Mouse (Mus musculus) limb, embryonic 12.5 days (tissue): ENCODE results near the gene Mogat2. TPM values are rescaled to one million over a fixed set of nuclear protein-coding genes. Genes with fewer than 3 reads are reported as not detected.

Experiments used
- ATAC-seq: fragments of 200-750 bp; cut with Nextera tagmentation; 2 replicates; pipeline ENCODE4 v1.8.0; 2017; ENCODE audit warnings: low read depth, moderate TSS enrichment; ENCODE audit not compliant: insufficient number of reproducible peaks, insufficient read depth, low FRiP score, low TSS enrichment
- H3K27ac ChIP-seq: fragments of 300-500 bp; sonication (generic); 2 replicates; pipeline ENCODE4 v1.5.1; 2016; ENCODE audit warnings: mild to moderate bottlenecking, moderate library complexity
- H3K27me3 ChIP-seq: fragments of 300-500 bp; sonication (generic); 2 replicates; pipeline ENCODE4 v1.6.1; 2016; ENCODE audit warnings: mild to moderate bottlenecking, moderate library complexity
- H3K36me3 ChIP-seq: fragments of 300-500 bp; sonication (generic); 2 replicates; pipeline ENCODE4 v1.6.1; 2016; ENCODE audit warnings: mild to moderate bottlenecking, moderate library complexity
- H3K4me1 ChIP-seq: fragments of 300-500 bp; sonication (generic); replicated peaks from 2 replicates; pipeline ENCODE4 v1.6.1; 2016
- H3K4me2 ChIP-seq: fragments of 300-500 bp; sonication (generic); 2 replicates; pipeline ENCODE4 v1.6.1; 2016; ENCODE audit warnings: mild to moderate bottlenecking, moderate library complexity
- H3K4me3 ChIP-seq: fragments of 300-500 bp; sonication (generic); replicated peaks from 2 replicates; pipeline ENCODE4 v1.5.1; 2016; ENCODE audit warnings: mild to moderate bottlenecking
- H3K9ac ChIP-seq: fragments of 300-500 bp; sonication (generic); replicated peaks from 2 replicates; pipeline ENCODE4 v1.6.1; 2016; ENCODE audit warnings: mild to moderate bottlenecking, moderate library complexity
- H3K9me3 ChIP-seq: fragments of 300-500 bp; sonication (generic); 2 replicates; pipeline ENCODE4 v1.6.1; 2016; ENCODE audit warnings: mild to moderate bottlenecking, moderate library complexity
- WGBS: fragments of 180-500 bp; shearing (Covaris S2); methylation state at CpG from one replicate; pipeline ENCODE4 v1.1.7; 2016; 5-methylcytosine and 5-hydroxymethylcytosine counted together
- polyA plus RNA-seq: library from polyadenylated mRNA; unstranded; fragments of >200 nt; fragmentation: Nextera tagmentation; extraction: Ambion mirVana; gene quantifications from 2 replicates; pipeline ENCODE4 v1.2.1, GENCODE M21; 2016

Gene Mogat2
- polyA plus RNA-seq, 1 experiment from 2014 or later = 13.5 TPM

GRCm38 (mm10) chr7:99179271-99179670 lies 59.1 kb downstream of the Mogat2 start:
- no peak overlapping the region for H3K4me3 ChIP-seq
- WGBS = 87% methylated on average over 9 of the region's 9 CpGs
- no peaks in the 10 kb centered on the region for H3K9me3 ChIP-seq
- no peak overlapping the region for H3K4me2 ChIP-seq
- ATAC-seq = no peak
- H3K27me3 ChIP-seq = peaks cover 19% of the 10 kb centered on the region; the same call in 1 of the 2 replicates
- peaks cover 13% of the 10 kb centered on the region for H3K4me1 ChIP-seq
- H3K9ac ChIP-seq = no peak overlapping the region
- H3K27ac ChIP-seq = no peak overlapping the region
- H3K36me3 ChIP-seq = no peaks in the 10 kb centered on the region

GRCm38 (mm10) chr7:99177386-99177785 lies 61.0 kb downstream of the Mogat2 start:
- ATAC-seq = no peak
- Histone ChIP-seq H3K36me3 (no peaks in the 10 kb centered on the region), H3K27me3 (peaks cover 9% of the 10 kb centered on the region; the same call in 1 of the 2 replicates), H3K4me1 (peaks cover 8% of the 10 kb centered on the region), H3K4me2 (no peak overlapping the region), H3K27ac (no peak overlapping the region), H3K9me3 (no peaks in the 10 kb centered on the region), H3K4me3 (no peak overlapping the region), H3K9ac (no peak overlapping the region)
- WGBS = 80% methylated on average over 5 of the region's 5 CpGs

DNA sequence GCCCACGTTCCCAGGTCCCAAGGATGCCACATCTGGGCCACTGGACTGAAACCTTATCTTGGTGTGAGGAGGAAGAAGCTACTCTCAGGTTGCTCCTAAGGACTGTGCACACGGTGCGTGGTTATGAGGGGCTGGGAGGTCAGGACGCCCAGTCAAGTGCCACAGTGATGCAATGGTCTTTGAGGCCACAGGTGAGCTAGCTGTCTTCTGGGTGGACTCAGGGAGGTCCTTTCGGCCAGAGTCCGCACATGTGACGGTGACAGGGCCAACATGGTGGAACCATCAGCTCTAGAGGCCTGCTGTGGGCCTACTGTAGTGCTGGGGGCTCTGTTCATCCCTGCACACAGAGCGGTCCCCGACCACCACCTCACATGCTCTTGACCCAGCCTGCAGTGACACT lies 62.8 kb downstream of the Mogat2 start:
- no peak overlapping the region for H3K4me3 ChIP-seq
- no peaks in the 10 kb centered on the region for H3K9me3 ChIP-seq
- no peaks in the 10 kb centered on the region for H3K4me1 ChIP-seq
- no peak overlapping the region for H3K9ac ChIP-seq
- H3K36me3 ChIP-seq = no peaks in the 10 kb centered on the region
- 87% methylated on average over 9 of the region's 9 CpGs for WGBS
- H3K27ac ChIP-seq = no peak overlapping the region
- ATAC-seq = no peak
- H3K27me3 ChIP-seq = no peaks in the 10 kb centered on the region; the same call in 1 of the 2 replicates
- no peak overlapping the region for H3K4me2 ChIP-seq

GRCm38 (mm10) chr7:99175118-99175517 lies 63.3 kb downstream of the Mogat2 start:
- Histone ChIP-seq H3K9ac (no peak overlapping the region), H3K27me3 (no peaks in the 10 kb centered on the region), H3K36me3 (no peaks in the 10 kb centered on the region), H3K9me3 (no peaks in the 10 kb centered on the region), H3K4me2 (no peak overlapping the region), H3K4me1 (no peaks in the 10 kb centered on the region), H3K27ac (no peak overlapping the region), H3K4me3 (no peak overlapping the region)
- WGBS = 72% methylated on average over 11 of the region's 11 CpGs
- no peak for ATAC-seq

DNA sequence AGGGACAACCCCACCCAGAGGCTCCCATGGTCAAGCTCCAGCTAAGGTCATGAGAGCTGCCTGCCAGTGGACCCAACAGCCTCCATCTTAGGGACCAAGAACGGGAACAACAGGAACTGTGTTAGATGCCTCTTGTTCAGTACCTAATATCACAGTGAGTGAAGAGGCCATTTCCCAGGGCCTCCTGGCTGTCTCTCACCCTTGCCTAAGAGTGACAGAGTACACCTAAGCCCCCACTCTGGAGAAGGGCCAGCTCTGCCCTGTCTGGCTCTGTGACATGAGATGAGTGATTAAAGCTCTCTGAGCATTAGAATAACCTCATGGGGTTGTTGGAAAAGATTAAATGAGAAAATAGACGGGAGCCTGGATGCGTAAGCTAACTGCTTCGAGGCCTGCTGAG lies 64.4 kb downstream of the Mogat2 start:
- ATAC-seq = no peak
- Histone ChIP-seq H3K27ac (no peak overlapping the region), H3K4me2 (no peak overlapping the region), H3K4me3 (no peak overlapping the region), H3K9ac (no peak overlapping the region), H3K4me1 (no peaks in the 10 kb centered on the region), H3K9me3 (no peaks in the 10 kb centered on the region), H3K27me3 (no peaks in the 10 kb centered on the region), H3K36me3 (no peaks in the 10 kb centered on the region)
- WGBS = 87% methylated on average over 4 of the region's 4 CpGs

GRCm38 (mm10) chr7:99172898-99173297 lies 65.5 kb downstream of the Mogat2 start:
- H3K4me3 ChIP-seq = no peak overlapping the region
- H3K4me2 ChIP-seq = no peak overlapping the region
- no peaks in the 10 kb centered on the region for H3K36me3 ChIP-seq
- 0 out of 2 replicates have a peak, but pooled peaks cover 3% of the 10 kb centered on the region for H3K4me1 ChIP-seq
- no peak for ATAC-seq
- no peak overlapping the region for H3K27ac ChIP-seq
- no peaks in the 10 kb centered on the region for H3K9me3 ChIP-seq
- H3K9ac ChIP-seq = no peak overlapping the region
- H3K27me3 ChIP-seq = no peaks in the 10 kb centered on the region
- 79% methylated on average over 6 of the region's 6 CpGs for WGBS

DNA sequence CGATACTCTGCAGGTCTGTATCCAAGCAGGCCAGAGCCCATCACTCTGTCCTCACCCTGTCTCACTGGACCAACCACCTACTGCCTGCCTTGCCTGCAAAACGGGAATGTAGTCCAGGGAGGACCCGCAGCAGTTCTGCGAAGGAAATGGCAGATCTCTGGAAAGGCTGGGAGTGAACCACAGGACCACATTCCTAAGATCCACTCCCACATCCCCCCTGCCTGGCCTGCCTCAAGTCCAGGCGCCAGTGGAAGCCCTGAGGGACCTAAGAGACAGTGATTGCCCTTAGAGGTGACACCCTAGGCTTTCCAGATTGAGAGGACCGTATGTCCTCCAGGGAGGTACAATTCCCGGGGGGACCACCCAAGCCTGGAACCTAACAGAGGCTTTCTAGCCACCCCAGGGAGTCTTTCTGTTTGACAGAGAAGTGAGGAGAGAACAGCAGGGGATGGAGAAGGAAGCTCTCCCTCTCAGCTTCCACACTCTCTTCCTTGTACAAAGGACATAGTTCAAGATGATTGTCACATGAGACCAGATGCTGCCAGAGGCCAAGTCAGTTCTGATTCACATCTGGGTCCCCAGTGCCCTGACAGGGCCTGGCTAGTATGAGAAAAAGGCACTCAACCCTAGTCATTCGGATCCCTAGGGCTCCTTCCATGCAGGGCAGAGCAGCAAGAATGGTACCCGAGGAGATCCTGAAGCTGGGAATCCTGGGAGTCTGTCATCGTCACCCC lies 66.5 kb downstream of the Mogat2 start:
- H3K4me1 ChIP-seq = 0 out of 2 replicates have a peak, but pooled peaks cover 4% of the 10 kb centered on the region
- H3K4me3 ChIP-seq = no peak overlapping the region
- H3K36me3 ChIP-seq = no peaks in the 10 kb centered on the region
- 62% methylated on average over 10 of the region's 10 CpGs for WGBS
- no peaks in the 10 kb centered on the region for H3K27me3 ChIP-seq
- no peak overlapping the region for H3K27ac ChIP-seq
- no peak for ATAC-seq
- no peak overlapping the region for H3K4me2 ChIP-seq
- H3K9me3 ChIP-seq = no peaks in the 10 kb centered on the region
- no peak overlapping the region for H3K9ac ChIP-seq

- Histone ChIP-seq H3K9me3 (no peaks in the 10 kb centered on the region), H3K27ac (no peak overlapping the region), H3K36me3 (no peaks in the 10 kb centered on the region), H3K9ac (no peak overlapping the region), H3K4me2 (no peak overlapping the region), H3K4me3 (no peak overlapping the region), H3K27me3 (no peaks in the 10 kb centered on the region), H3K4me1 (0 out of 2 replicates have a peak, but pooled peaks cover 4% of the 10 kb centered on the region)
- WGBS = 86% methylated on average over 6 of the region's 6 CpGs
- no peak for ATAC-seq
Measured at GRCm38 (mm10) chr7:99170519-99170918, 67.9 kb downstream of the Mogat2 start.

DNA sequence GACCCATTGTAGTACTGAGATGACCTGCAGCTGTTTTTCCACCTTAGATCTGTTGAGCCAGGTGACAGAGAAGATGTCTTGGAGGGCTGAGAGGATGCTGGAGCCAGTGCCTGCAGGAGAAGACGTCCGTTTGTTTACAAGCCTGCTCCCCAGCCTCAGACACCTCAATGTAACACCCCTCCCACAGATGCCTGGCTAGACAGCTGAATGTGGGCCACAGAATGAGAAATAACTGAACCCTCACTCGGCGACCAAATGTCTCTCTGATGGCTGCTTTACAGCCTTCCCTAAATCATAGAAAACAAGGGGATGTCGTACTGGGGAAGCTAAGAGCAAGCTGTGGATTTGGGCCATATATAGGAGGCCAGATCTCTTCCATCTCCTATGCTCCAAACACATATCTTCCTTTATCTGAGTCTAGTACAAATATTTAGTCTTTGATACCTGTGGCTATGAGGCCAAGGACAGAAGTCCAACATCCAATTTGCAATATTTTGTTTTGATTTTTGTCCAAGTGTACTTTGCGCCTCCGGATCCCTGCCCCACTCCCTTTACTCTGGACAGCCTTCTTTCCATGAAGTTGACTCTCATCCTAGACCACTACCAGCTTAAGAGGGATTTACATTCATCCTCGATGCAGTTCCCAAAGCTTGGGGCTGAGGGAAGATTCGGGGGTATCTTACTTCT lies 68.6 kb downstream of the Mogat2 start:
- no peak for ATAC-seq
- Histone ChIP-seq H3K27ac (no peak overlapping the region), H3K27me3 (no peaks in the 10 kb centered on the region), H3K4me2 (no peak overlapping the region), H3K4me3 (no peak overlapping the region), H3K9me3 (no peaks in the 10 kb centered on the region), H3K4me1 (0 out of 2 replicates have a peak, but pooled peaks cover 4% of the 10 kb centered on the region), H3K9ac (no peak overlapping the region), H3K36me3 (no peaks in the 10 kb centered on the region)
- 68% methylated on average over 9 of the region's 9 CpGs for WGBS
